Mouse (Mus musculus) thymus, postnatal 14 days (tissue): Measurements from ENCODE around the gene Aig1.

Experiments
- DNase-seq: peaks from one replicate; pipeline ENCODE4 v3.0.0; 2021

The Aig1 gene

GRCm38 (mm10) chr10:13770720-13771119, 98.1 kb downstream of the Aig1 start:
- no peak for DNase-seq

- DNase-seq, result no peak
Measured at GRCm38 (mm10) chr10:13769789-13770188, 99.0 kb downstream of the Aig1 start.

GRCm38 (mm10) chr10:13768866-13769265, 99.9 kb downstream of the Aig1 start:
- no peak for DNase-seq

- no peak for DNase-seq
Measured at GRCm38 (mm10) chr10:13767076-13767475, 101.7 kb downstream of the Aig1 start.

GRCm38 (mm10) chr10:13763151-13763550, 105.6 kb downstream of the Aig1 start:
- no peak for DNase-seq

- no peak for DNase-seq
Measured at GRCm38 (mm10) chr10:13754712-13755111, 114.1 kb downstream of the Aig1 start.

- no peak for DNase-seq
Measured at GRCm38 (mm10) chr10:13753777-13754176, 115.0 kb downstream of the Aig1 start.

GRCm38 (mm10) chr10:13739494-13740140, 129.2 kb downstream of the Aig1 start:
- no peak for DNase-seq

- DNase-seq, result no peak
Measured at GRCm38 (mm10) chr10:13730039-13730748, 138.6 kb downstream of the Aig1 start.

- no peak for DNase-seq
Measured at GRCm38 (mm10) chr10:13727676-13728075, 141.1 kb downstream of the Aig1 start.

GRCm38 (mm10) chr10:13726206-13726605, 142.6 kb downstream of the Aig1 start:
- no peak for DNase-seq

- DNase-seq, result no peak
Measured at GRCm38 (mm10) chr10:13725276-13725675, 143.5 kb downstream of the Aig1 start.

- DNase-seq, result no peak
Measured at GRCm38 (mm10) chr10:13716132-13716531, 152.6 kb downstream of the Aig1 start.

GRCm38 (mm10) chr10:13715584-13715983, 153.2 kb downstream of the Aig1 start:
- no peak for DNase-seq

GRCm38 (mm10) chr10:13714920-13715293, 153.9 kb downstream of the Aig1 start:
- no peak for DNase-seq

- no peak for DNase-seq
Measured at GRCm38 (mm10) chr10:13714199-13714919, 154.4 kb downstream of the Aig1 start.

- no peak for DNase-seq
Measured at GRCm38 (mm10) chr10:13713711-13714110, 155.1 kb downstream of the Aig1 start.

- DNase-seq, result no peak
Measured at GRCm38 (mm10) chr10:13713116-13713515, 155.7 kb downstream of the Aig1 start.

GRCm38 (mm10) chr10:13711281-13711829, 157.4 kb downstream of the Aig1 start:
- DNase-seq, result no peak

- no peak for DNase-seq
Measured at GRCm38 (mm10) chr10:13705771-13706170, 163.0 kb downstream of the Aig1 start.

GRCm38 (mm10) chr10:13702688-13703087, 166.1 kb downstream of the Aig1 start:
- no peak for DNase-seq

GRCm38 (mm10) chr10:13702043-13702442, 166.7 kb downstream of the Aig1 start:
- no peak for DNase-seq

- DNase-seq, result no peak
Measured at GRCm38 (mm10) chr10:13696326-13696725, 172.5 kb downstream of the Aig1 start.

- DNase-seq, result no peak
Measured at GRCm38 (mm10) chr10:13693276-13693675, 175.5 kb downstream of the Aig1 start.
